Mouse (Mus musculus) frontal cortex, postnatal 25 days (tissue): ENCODE results near the gene Commd1.

Source experiments
- DNase-seq, 2 experiments: peaks; one replicate each; pipeline ENCODE4 v3.0.0; 2022; ENCODE audit warnings: low spot score in 2 of 2

The Commd1 gene

DNA sequence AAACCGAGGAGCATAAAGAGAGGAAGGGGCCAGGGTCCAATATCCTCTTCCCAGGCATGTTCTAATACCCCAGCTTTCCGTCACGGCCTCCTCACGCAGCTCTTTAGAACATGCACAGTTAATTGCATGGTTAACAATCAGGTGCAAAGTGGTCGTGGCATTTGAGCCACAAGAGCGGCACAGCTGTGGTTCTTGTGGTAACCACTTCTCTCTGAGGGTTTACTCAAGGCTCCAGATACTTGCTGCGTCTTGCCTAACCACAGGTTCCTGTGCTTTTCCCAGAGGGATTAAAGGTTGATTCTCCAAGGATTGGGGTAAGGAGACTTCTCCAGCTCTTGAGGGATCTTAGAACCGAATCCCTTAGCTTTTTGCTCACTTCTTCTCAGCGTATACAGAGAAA lies 90.9 kb downstream of the Commd1 start:
- no peak for DNase-seq

DNA sequence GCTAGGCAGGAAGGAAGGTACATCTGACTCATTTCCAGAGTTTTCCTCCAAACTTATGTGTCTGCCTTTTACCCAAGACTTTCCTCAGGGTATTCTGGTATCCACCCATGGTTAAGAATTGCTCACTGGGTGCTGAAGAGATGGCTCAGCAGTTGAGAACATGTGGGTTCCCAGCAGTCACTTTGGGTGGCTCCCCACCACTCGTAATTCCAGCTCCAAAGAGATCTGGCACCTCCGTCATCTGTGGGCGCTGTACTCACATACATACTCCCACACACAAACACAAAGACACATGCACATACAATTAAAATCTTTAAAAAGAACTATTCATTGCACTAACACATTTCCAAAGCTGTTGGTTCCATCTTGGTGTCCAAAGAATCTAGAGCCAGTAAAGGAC lies 93.0 kb downstream of the Commd1 start:
- DNase-seq, result no peak

DNA sequence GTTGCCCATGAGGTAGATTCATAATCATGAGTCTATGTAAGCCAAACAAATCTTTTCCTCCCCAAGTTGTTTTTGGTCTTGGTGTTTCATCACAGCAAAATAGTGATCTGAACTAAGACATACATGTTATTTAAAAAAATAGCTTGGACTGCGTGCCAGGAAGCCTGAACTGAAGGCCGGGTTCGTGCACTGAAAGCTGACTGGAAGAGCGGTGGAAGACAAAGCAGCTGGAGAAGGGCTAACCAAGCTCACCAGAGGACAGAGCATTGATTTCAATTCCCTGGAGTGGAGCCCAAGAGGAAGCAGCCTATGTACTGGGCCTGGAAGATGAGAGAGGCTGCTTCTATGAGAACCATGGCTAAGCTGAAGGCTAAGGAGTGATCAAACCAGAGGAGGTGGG lies 95.2 kb downstream of the Commd1 start:
- no peak for DNase-seq

DNA sequence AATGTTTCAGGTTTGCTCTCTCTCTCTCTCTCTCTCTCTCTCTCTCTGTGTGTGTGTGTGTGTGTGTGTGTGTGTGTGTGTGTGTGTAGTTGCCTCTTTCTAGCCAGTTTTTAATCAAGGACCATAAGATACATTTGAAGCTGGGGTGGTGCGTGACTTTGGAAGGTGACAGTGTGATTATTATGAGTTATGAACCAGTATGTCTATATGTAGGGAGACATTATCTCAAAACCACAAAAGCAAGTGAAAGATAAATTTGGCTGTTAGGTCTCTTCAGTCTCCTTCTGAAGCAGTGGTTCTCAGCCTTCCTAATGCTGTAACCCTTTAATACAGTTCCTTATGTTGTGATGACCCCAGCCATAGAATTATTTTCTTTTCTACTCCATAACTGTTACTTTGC lies 96.8 kb downstream of the Commd1 start:
- no peak for DNase-seq

DNA sequence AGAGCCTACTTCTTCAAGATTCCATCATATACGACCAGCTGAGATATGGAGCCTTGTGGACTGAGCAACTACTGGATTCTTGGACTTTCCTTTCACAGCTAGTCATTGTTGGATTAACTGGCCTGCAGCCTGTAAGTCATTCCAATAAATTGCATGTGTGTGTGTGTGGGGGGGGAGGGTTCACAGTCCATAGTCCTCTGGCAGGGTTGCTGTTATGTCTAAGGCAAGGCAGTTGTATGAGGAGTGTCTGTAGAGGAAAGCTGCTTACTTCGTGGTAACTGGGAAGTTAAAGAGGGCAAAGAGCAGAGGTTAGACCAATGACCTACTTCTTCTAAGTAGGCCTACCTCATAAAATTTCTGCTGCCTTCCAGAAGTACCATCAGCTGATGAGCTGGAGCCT lies 98.5 kb downstream of the Commd1 start:
- no peak for DNase-seq

DNA sequence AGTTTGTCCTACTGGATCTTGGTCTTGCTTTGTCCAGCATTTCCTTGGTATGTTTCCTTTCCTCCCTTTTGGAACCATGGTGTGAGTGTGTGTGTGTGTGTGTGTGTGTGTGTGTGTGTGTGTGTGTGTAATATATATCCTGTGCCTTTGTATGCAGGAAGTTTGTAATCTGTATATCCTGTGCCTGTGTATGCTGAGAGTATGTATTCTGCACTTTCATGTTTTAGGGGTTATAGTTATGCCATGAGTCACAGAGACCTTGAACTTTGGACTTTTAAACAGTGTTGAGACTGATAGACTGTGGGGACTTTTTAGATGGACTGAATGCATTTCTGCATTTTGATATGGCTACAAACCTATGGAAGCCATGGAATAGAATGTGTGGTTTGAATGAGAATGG lies 99.3 kb downstream of the Commd1 start:
- DNase-seq, result no peak

DNA sequence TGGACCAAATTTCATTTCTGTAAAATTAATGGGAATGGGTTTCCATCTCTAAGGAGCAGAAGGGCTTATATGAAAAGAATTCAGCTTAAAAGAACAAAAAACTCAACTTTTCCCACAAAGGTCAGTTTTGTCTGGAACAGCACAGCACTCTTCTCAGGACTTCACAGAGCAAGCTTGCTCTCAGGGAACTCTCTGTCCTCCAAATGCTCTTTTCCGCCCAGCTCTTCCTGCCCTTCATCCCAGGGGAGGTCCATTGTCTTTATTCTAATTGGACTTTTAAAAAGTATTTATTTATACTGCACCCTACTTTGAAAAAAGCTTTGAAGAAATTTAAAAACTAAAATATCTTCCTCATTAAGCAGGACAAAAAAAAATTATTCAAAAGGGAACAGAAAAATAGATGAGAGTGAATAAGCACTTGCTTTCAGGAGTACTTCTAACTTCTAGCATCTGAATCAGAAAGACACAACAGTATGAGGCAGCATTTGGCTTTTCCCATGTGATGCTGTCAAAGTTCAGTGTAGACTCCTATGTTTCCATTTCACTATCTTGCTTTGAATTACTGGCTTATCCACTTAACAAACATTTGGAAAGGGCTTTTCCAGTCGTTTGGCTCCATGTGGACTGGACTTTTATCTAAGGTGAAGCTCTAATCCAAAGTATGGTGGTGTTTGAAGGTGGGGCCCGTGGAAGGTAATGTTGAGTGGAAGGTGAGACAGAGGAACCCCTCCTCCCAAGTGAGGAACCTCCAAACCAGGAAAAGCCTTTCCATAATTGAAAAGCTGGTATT lies 101.6 kb downstream of the Commd1 start:
- DNase-seq, result no peak

DNA sequence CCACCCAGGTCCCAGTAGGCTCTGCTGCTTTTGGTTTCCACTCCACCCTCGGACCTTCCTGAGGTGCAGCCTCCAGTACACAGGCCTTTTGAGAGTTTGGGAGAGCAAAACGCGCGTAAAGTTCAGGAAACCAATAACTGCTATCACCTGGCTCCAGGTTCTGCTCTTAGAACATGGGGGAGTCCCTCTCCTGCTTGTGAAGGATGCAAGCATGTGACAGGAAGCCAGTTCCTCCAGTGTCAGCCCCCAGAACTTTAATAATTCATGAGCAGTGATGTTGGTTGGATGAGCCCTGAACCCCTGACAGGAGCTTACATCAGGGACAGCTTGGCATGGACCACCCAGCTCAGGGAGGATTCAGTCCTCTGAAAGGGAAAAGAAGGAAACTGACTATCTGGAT lies 102.5 kb downstream of the Commd1 start:
- no peak for DNase-seq

DNA sequence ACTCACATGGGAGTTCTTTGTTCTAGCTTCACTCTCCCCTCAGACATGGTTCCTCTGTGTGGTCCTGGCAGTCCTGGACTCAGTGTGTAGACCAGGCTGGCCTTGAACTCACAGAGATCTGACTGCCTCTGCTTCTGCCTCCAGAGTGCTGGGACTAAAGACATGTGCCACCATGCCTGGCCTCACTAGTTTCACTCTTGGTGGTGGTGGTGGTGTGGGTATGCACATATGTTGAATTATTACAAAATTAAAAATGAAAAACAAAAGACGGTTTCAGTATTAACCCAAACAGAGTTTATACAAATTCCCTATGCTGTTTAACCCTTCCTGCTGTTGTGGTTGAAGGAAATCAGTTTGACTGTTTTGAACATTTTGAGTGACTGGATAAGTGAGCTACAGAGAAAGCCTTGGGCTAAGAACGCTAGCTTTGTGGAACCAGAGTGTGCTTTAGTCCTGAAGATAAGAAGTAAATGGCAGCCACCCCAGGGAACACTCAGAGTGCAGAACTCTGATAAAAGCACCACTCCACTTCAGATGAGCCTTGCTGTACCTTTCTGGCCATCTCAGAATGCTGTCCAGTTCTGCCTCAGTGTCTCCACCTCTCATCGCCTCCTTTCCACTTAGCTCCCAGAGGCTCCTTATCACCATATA lies 105.4 kb downstream of the Commd1 start:
- DNase-seq, result no peak

DNA sequence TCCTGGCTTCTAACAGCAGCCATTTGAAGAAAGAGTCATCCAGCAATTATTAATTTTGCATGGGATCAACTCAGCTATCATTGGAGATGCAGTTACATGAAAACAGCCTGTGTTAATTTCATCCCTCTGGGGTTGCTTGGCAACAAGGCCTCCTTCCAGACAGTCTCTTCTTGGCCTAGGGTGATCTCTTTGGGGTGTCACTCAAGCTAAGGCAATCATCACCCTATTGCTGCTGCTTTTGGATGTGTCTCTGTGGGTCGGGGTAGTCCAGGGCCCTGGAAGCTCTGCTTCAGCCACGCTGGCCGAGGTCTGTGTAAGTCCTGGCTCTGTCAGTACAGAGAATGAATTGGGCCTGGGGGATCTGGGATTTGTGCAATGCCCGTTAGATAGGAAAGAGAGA lies 106.9 kb downstream of the Commd1 start:
- no peak for DNase-seq

DNA sequence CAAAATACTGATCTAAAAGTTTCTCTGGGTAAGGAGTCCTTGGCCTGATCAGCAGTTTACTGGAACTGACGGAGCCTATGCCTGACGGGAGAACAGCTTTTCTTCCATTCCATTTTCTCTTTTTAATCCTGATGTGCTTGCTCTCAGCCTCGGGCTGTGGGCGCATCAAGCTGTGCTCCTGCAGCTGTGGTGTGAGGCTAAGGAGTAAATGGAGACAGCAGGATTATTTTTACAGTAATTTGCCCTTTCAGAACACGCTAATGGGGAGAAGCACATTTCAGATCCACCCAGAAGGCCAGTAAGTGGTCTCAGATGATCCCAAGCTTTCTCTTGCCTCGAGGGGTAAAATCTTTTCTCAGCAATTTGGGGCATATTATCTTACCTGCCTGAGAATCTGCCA lies 107.4 kb downstream of the Commd1 start:
- DNase-seq, result no peak

DNA sequence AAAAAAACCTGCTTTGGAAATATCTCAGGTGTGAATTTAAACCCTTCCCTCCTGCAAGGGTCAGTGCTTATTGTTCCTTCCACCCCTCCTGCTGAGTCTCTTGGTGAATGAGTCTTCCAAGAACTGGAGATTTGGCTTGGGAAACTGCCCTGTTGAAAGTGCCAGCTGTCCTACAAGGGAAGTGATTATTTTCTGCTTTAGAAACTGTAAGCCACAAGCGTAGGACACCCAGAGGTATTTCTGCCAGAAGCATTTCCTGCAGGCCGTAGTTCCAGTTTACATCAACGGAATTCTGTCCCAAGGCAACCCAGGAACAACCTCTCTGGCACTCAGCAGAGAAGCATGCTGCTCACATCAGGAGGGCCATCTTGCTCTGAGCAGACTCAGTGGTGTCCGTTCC lies 108.8 kb downstream of the Commd1 start:
- DNase-seq, result no peak

DNA sequence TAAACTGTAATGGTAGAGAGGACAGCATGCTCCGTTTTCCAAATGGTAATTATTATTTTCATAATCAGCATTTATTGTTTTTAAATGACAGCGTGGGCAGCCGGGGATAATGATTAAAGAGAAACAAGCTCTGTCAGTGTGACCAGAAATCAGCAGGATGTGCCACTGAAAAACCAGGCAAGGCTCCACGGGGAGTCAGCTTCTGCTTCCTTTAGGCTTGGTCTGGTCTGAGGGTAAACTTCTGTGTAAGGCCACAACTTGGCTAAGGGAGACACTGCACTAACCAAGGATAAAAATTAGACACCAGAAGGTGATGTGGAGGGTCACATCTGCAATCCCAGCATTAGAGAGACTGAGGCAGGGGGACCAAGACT lies 109.9 kb downstream of the Commd1 start:
- no peak for DNase-seq

DNA sequence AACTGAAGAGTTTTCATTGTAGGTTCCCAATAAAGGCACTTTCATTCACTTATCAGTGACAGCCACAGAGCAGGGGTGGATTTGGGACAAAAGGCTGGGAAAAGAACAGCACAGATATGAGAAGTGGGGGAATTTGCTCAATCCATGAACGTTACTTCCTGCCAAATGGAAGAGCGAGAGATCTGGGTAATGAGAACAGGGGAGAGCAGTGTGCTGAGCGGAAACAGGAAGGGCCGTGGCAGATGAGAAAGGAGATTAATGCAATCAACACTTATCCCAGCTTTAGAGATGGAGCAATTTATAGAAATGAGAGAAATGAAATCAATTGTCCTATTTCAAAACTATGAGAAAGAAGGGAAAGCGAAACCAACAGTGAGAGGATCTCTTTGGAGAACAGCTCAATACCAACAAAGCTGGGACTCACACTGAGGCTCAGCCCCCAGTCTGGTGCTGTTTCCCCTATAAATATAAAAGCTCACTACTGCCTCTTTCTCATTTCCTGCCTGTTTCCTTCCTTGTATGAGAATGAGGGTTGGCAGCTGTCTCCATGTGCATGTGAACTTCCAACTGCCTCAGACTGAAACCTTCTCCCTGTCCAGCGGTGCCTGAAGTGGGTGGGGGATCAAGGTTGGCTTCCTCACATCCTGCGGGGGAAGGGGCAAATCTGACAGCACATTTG lies 110.4 kb downstream of the Commd1 start:
- no peak for DNase-seq

DNA sequence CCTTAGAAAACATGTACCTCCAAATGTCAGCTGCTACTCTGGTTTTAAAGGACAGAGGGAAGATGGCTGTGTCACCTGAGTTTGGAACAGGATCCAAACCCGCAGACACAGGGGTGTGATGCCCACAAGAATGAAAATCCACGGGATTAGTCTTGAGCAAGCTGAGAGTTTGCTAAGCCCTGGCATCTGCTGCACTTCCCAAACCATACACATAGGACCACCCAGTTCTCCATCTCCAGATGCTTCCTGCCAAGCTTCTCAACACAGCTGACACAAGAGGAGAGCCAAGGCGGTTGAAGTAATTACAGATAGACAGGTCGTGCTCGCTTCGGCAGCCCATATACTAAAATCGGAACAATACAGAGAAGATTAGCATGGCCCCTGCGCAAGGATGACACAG lies 113.6 kb downstream of the Commd1 start:
- DNase-seq, result no peak

DNA sequence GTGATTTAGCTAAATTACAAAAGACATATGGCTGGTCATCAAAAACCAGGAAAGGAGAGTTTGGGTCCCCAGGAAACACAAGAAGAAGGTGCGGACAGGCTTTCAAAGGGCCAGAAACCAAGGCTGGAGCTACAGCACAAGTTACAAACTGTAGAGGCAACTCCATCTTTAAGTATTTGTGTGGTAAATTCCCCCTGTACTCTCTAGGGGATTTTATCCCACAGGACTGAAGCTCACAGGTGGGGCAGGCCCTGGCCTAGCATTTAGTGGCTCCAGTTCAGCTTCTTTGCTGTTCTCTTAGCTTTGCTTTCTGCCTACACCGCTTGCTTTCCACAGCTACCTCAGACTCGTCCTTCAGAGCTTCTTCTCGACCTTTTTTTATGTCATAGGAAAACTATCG lies 114.5 kb downstream of the Commd1 start:
- DNase-seq, result no peak

DNA sequence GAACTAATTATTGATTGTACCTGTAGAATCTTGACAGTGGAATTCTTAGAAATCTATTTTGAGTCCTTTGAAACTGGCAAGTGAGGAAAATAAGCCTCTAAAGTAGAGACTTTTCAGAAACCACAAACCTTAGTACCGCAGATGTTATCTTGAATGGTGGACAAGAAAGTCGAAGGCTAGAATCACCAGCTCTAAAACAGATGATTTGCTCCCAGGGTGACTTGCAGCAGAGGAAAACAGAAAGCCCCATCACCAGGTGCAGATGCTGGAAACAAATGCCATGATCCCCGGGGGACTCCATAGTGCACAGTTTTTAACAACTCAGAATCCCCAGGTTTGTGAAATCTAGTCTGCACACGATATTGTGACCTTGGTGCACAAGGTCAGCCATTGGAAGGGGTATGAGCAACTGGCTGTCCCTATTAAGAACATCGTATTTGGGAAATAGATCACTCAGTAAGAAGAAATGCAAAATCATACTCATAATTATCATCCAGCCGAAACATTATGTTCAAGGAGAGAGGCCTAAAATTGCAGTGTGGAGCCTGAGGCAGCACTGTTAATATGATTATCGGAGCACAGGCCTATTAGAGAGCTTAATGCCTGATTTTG lies 116.4 kb downstream of the Commd1 start:
- no peak for DNase-seq

DNA sequence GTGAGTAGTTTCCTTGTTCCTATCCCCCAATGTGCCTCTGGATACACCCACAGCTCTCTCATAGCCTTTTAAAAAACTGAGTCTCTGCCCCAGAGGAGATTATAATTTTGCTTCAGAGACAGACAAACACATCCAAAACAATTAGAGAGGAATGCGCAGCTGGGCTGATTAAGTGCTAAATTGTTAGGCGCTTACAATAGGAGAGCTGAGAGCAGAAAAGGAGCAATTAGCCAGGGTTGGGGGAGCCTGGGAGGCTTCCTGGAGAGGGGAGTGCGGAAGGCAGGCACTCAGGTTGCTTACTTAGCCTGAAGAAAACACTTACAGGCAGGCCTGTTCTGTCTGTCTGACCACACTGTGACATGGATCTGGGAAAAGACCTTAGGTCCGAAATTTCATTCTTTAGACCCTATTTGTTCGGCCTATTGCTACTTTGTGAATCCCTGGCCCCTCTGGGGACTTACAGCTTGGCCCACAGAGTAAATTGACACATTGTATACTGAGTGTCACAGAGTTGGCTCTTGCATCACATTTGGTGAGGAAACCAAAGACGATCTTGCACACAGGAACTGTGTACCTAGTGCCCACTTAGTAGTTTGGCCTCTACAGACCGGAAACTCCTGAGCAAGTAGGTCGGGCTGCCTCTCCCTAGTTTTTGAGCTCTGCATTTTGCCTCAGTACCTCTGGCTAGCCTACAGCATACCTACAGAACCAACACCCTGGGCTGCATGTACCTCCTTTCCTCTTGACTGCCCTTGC lies 117.7 kb downstream of the Commd1 start:
- DNase-seq, result no peak

DNA sequence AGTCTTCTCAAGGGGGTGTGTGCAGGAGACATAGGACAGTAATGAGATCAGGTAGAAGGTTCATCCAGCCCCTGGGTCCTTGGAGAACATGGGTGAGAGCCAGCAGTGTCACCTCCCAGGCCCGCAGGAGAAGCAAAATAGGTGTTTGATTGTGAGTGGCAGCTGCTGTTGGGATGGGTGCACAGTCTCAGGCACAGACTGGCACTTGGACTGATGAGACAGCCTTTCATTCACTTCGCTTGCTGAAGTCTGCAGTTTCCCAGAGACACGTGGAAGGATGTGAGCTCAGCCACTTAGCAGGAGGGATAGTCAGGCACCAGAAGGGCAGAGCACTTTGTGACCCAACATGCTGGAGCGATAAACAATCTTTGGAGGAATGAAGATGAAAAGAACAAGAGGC lies 118.6 kb downstream of the Commd1 start:
- DNase-seq, result no peak

DNA sequence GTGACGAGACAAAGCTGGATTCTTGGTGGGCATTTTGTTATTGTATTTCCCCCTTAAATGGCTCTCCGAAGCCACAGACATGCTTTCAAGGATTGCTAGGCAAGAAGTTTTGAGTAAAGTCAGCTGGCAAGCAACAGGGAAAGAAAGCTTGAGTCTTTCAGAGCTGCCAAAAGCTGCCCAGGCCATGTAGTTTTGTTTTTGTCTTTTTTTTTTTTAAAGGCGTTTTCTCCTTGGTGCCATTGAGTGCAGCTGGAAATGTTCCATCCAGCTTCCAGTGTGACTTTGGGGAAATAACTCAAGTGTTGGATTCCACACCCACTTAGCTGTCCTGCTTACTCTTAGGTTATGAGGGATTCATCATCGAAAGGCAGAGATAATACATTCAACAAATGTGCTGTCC lies 120.9 kb downstream of the Commd1 start:
- no peak for DNase-seq

DNA sequence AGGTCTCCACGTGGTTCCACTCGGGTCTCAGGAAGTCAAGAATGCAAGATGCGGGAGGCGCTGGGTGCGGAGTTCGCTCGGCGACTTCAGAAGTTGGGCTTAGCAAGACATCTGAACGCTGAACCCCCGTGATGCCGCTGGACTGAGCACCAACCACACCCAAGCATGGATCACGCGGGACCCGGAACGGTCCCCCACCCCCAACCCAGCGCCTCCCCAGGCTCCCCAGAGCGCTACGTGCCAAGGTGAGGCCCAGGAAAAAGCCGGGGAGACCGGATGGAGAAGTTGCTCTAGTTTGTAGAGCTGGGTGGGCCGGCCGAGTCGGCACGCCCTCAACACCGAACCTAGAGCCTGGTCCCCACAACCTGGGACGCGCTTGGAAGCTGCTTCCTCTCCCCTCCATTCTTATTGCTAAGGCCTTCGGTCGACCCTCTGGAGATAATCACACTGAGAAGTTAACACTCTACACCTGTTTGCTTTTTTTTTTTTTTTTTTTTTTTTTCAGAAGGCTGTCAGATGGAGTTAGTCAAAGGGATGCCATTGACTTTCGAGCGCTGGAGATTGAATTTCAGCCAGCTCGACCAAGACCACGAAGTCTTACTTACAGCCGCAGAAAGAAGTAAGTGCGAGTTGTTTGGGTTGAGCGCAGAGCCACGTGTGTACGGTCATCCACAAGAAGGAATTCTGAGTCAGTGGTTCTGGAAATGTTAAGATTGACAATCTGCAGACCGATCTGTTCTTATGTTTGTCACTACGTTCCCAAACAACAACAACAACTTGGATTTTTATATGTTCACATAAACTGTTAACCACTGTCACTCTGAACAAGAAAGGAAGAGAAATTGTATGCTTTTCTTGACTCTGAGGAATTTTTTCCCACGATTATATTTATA lies 121.6 kb downstream of the Commd1 start, which contains the start of gene B3gnt2:
TSS of gene B3gnt2 (minus strand) at position 627 of the 893 bp plus-strand sequence.
- DNase-seq, result no peak
